In genomic region chr13:110062835-110063411, GRCm38 (mm10) we compare ENCODE assay signal across 8 mouse cellular contexts.
A peak's percentile ranks its signal among the peaks of the same experiment; 100 is the strongest.
DNase-seq lines count a peak whose midpoint lies in the region; ATAC-seq and TF ChIP-seq lines count a peak whose summit lies in the region.

No protein-coding gene starts in this region.

- no peaks in the 10 kb centered on the region for H3K36me3 ChIP-seq in intestine, postnatal 0 days (ENCODE audit: control insufficient read depth, insufficient read depth)
- peaks cover 14% of the 10 kb centered on the region; the same call in 1 of the 2 replicates for H3K36me3 ChIP-seq in midbrain, embryonic 13.5 days
- no peaks in the 10 kb centered on the region for H3K36me3 ChIP-seq in stomach, embryonic 16.5 days (ENCODE audit: control insufficient read depth, insufficient read depth, low read length)

- H3K4me1 ChIP-seq in intestine, postnatal 0 days (replicated peaks; ENCODE audit: control insufficient read depth, insufficient read depth, low read length), result no peaks in the 10 kb centered on the region
- peaks cover 23% of the 10 kb centered on the region for H3K4me1 ChIP-seq in midbrain, embryonic 13.5 days (replicated peaks)
- H3K4me1 ChIP-seq in stomach, embryonic 16.5 days (ENCODE audit: control insufficient read depth, insufficient read depth, low read length), result no peaks in the 10 kb centered on the region

- peak; percentile 84 for ATAC-seq in granulocyte monocyte progenitor cell, adult 5-6 weeks (replicated peaks; ENCODE audit: poor library complexity, severe bottlenecking)
- peak; percentile 59; the same call in 1 of the 2 replicates for ATAC-seq in intestine, postnatal 0 days
- peak; percentile 96 for ATAC-seq in midbrain, embryonic 13.5 days
- peak; percentile 81; the same call in 1 of the 2 replicates for ATAC-seq in stomach, embryonic 16.5 days (ENCODE audit: insufficient read depth, low FRiP score)

- WGBS in intestine, postnatal 0 days, result 9% methylated on average over 9 of the region's 9 CpGs
- WGBS in midbrain, embryonic 13.5 days, result 2% methylated on average over 9 of the region's 9 CpGs
- 13% methylated on average over 9 of the region's 9 CpGs for WGBS in stomach, embryonic 16.5 days

- no peak overlapping the region for H3K4me2 ChIP-seq in intestine, postnatal 0 days (replicated peaks; ENCODE audit: low read depth)
- H3K4me2 ChIP-seq in midbrain, embryonic 13.5 days (replicated peaks), result peak overlapping the region; percentile 43
- H3K4me2 ChIP-seq in stomach, embryonic 16.5 days (ENCODE audit: low read depth, low read length), result 0 out of 2 replicates have a peak overlapping the region, but pooled peaks have one; percentile 16

- H3K9me3 ChIP-seq in intestine, postnatal 0 days (ENCODE audit: control insufficient read depth), result no peaks in the 10 kb centered on the region
- H3K9me3 ChIP-seq in midbrain, embryonic 13.5 days, result no peaks in the 10 kb centered on the region
- H3K9me3 ChIP-seq in stomach, embryonic 16.5 days (replicated peaks; ENCODE audit: control insufficient read depth, low read length), result no peaks in the 10 kb centered on the region

- no peak overlapping the region for H3K27ac ChIP-seq in intestine, postnatal 0 days (ENCODE audit: low read depth, low read length)
- H3K27ac ChIP-seq in midbrain, embryonic 13.5 days, result peak overlapping the region; percentile 89
- H3K27ac ChIP-seq in stomach, embryonic 16.5 days (ENCODE audit: low read length), result no peak overlapping the region

- no peaks in the 10 kb centered on the region for H3K27me3 ChIP-seq in intestine, postnatal 0 days (replicated peaks; ENCODE audit: control insufficient read depth, insufficient read depth, low read length)
- H3K27me3 ChIP-seq in midbrain, embryonic 13.5 days, result no peaks in the 10 kb centered on the region
- no peaks in the 10 kb centered on the region for H3K27me3 ChIP-seq in stomach, embryonic 16.5 days (ENCODE audit: control insufficient read depth, insufficient read depth, low read length)

- peak; percentile 45 to 54 for DNase-seq in B cell, adult 2 months
- DNase-seq in adrenal gland, adult 18-20 months (ENCODE audit: low spot score in 2 of 2), result peak; percentile 34 to 38
- peak; percentile 96 for DNase-seq in embryo, embryonic 10.5 days (ENCODE audit: low spot score)
- peak; percentile 80 to 85 for DNase-seq in left cerebral cortex, postnatal 25 days (ENCODE audit: low spot score in 2 of 2)

- intact Hi-C loops in left cerebral cortex, postnatal 25 days (cut with DNase I), result loop anchor here (1.0 to 2.0 kb wide), 2 partner anchors 256 to 305 kb away; no protein-coding TSS in a partner anchor

- H3K4me3 ChIP-seq in intestine, postnatal 0 days (ENCODE audit: low read depth, low read length), result no peak overlapping the region
- 0 out of 2 replicates have a peak overlapping the region, but pooled peaks have one; percentile 2 for H3K4me3 ChIP-seq in midbrain, embryonic 13.5 days (replicated peaks)
- H3K4me3 ChIP-seq in stomach, embryonic 16.5 days (replicated peaks; ENCODE audit: low read length), result no peak overlapping the region

- TF ChIP-seq CTCF in intestine, postnatal 0 days (IDR thresholded peaks at IDR 0.05; ENCODE audit: low read depth), result peak; percentile 96

- H3K9ac ChIP-seq in intestine, postnatal 0 days (ENCODE audit: low read depth, low read length), result no peak overlapping the region
- peak overlapping the region; percentile 33 for H3K9ac ChIP-seq in midbrain, embryonic 13.5 days (replicated peaks)
- H3K9ac ChIP-seq in stomach, embryonic 16.5 days (ENCODE audit: low read length), result no peak overlapping the region

Comparison
In these comparisons a context has a peak if more than half of its experiments do, and no peak if none do; other contexts are left out.
1. DNase-seq: peak in every context shown above with its lines; median percentile 96 in embryo, embryonic 10.5 days; 82 in left cerebral cortex, postnatal 25 days; 50 in B cell, adult 2 months; 36 in adrenal gland, adult 18-20 months.